Mouse (Mus musculus): ENCODE measurements around the gene Gars.

Gars gene

DNA sequence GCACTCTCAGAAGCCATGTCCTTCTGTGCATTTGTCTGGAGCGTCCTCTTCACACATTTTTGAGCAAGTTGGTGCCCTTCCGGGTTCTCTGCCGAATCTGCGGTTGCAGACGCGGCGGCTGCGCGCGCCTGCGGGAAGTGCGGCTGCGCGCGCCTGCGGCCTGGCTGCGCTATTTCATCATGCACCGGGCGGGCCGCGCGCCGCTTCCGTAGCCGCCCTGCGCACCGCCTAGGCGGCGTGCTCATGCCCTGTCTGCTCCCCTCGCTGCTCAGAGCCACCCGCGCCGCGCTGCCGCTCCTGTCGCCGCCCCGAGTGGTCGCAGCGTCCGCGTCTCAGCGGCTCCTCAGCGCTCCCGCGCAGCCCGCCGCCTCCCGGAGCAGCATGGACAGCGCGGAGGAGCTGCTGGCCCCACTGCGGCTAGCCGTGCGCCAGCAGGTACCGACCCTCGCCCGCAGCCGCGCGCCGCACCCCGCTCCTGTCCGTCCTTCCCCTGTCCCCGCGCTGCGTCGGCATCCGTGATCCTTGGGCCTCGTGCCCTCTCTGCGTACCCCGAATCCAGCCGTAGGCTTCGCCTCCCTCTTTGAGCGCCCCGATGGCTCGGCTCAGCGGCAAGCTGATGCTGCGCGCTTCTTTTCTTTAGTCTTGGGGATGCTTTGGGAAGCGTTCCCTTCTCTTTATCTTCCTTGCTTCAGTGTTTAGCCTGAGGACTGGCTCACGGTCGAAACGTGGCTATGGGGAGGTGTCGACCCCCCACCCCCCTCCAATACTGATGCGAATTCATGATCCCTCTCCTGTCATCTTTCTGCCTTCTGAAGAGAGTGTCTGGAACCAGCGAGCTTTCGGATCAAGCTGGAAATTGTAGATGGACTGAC is at the start of gene Gars:
Gars (plus strand) TSS at position 209 of the 872 bp plus-strand sequence.
- peak; percentile 92 for DNase-seq

DNA sequence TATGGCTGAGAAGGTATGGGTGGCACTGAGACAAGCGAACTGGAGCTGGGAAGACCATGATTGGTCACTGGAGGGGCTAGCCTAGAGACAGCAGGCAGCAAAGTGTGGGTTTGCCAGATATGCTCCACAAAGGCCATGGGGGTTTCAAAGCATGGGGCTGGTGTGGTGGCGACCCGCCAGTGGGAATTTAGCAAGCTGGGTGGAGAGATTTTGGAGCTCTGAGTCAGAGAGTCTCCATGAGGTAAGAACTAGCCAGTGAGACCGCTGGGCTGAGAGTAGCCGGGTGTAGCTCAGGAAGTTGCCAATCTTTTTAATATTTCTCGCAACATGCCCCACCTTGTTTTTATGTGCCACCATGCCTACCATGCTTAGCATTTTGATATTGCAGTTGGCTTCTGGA is 49.7 kb upstream of the Gars start:
- no peak for DNase-seq

DNA sequence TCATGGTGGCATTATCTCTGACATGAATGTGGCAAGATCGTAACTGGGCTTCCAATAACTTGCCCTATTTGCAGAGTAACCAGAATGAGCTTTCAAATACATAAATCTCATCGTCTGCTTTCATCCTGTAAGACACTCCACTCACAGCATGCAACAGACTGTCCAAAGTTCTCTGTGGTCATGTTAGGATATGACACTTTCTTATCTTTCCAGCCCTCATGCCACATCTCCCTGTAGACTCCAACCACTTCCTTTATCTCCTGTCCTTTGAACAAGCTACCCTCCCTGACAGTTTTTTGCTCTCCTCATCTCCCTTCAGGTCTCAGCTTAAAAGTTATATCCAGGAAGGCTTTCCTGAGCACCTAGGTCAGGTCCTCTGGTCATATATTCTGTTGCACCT is 46.6 kb upstream of the Gars start:
- no peak for DNase-seq

DNA sequence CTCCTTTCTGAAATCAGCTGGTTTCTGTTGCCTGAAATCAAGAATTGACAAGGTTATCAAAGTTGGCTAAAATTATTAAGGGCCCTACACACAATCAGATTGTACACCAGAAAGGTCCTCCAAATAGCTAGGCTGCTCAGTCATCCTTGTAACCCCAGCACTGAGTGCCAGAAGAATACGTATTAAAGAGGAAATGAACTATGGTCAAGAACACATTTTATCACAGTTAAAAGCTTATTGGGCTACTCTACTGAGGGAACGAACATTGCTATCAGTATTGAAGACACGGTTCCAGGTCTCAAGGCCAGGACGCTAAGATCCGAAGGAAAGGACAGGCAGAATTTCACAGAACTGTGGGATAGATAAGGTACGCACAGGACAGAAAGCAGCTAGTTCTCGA is 45.7 kb upstream of the Gars start:
- DNase-seq = no peak

GRCm38 (mm10) chr6:54992734-54993260 is 45.0 kb upstream of the Gars start, which contains the start of gene Ggct:
Gene Ggct (minus strand): TSS chr6:54992950.
- peak; percentile 97 for DNase-seq

GRCm38 (mm10) chr6:54996361-54996760 is 41.4 kb upstream of the Gars start:
- DNase-seq = no peak

DNA sequence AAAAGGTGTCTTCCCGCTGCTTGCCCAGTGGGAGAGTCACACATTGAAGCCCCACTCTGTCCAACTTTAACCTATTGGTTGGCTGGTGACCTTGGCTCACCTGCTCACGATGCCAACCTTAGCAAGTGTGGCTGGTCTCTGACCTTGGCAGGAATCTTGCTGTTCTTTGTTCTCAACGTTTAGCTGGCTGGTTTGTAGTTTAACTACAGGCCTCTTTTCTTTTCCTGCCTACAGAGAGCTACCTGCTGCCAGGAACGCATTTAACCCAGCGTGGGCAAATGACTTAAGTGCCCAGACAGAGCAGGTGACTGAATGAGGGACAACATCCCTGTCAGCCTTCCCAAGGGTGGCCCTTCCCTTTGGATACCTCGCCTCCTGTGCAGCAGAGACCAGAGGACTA is 40.1 kb upstream of the Gars start:
- DNase-seq = peak; percentile 38

DNA sequence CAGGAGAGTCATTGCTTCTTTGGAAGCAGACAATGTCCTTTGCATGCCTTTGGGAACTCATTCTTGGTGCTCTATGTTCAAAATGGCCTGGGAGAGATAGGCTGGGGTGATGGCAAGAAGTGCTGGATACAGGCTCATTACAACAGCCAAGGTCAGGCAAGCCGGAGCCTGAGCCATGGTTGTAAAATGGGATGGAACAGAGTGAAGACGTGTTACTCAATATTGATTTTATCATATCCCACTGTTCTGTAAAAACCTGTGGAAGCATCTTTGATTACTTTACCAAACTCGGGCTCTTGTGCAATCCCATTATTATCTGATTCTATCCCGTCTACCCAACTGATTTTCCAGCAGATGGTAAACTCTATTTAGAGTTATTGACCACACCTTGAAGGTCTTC is 36.5 kb upstream of the Gars start:
- DNase-seq = no peak

DNA sequence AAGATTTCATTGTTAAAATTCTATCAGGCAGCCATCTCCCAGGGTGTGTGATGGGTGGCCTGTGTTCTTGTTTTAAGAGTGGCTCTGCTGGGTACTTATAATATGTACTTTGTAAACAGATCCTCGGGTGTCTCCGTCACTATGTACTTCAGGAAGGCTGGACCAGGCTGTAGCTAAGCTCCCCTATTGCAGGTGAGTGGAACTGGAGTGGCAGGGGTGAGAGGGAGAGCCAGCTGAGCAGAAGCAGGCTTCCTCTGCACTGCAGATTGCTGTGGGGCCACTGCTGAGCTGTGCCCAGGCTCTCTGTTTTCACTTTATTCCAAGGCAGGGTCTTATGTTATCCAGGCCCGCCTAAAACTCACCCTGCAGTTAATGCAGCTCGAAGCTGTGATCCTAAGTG is 35.4 kb upstream of the Gars start:
- DNase-seq = no peak

GRCm38 (mm10) chr6:55003559-55003958 is 34.2 kb upstream of the Gars start:
- DNase-seq = no peak

GRCm38 (mm10) chr6:55008401-55008800 is 29.4 kb upstream of the Gars start:
- DNase-seq = no peak

DNA sequence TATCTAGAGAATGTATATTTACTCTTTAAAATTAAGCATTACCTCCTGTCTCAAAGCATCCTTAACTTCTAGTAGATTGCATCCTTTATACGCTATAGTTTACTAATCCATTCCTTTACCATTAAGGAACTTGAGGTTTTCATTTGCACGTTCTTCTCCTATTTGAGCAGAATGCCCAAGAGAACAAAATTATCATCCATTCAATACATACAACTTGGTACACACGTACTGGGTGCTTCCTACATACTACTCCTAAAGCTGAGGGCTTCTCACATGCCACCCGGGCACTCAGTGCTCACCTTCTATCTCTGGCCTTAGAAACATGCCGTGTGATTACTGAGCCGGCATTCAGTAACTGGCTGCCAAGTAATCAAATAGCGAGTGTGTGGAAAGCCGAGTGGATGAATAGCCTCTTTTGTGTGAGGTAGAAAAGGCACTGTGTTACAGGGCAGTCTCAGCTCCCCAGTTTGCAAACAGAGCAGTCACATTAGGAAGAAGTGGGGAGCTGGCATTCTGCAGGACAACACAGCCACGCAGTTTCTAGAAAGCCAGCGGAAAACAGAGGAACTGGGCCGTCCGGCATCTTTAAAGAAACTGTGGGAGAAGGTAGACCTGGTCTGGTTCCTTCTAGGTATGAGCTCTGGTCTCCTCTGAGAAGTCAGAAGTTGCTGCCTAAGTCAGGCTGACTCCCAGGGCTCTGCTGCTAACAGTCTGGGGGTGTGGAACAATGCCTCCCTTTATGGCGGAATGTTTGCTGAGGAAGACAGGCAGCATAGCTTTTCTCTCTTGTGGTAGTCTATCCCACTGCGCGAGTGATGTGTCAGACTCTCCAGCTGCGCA is 28.2 kb upstream of the Gars start:
- DNase-seq = no peak

DNA sequence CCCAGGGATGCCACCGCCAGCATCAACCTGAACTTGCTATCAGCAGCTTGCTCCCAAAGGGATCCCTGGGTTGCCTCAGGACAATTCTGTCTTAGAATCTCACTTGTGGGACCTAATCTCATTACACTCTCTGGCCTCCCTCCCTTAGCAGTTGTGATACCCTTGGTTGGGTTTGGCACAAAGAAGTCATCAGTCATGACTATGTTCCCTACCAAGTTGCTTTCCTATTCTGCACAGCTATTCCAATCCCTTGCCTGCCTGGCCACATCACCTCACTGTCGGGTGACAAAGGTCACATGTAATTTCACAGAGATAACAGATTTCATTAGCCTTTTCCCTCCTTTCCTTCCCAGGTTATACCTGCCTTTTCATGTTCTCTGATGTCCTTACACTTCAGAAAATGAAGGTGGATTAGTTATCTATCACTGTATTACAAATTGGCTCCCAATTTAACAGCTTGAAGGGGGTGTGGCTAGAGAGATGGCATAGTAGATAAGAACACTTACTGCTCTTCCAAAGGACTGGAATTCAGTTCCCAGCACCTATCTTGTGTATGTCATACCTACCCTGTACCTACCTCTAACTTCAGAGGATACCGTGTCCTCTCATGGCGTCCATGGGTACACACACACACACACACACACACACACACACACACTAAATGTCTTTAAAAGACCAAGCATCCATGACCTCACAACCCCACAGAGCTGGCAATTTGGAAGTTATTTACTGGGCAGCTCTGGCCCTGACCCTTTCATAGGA is 27.3 kb upstream of the Gars start:
- DNase-seq = no peak

GRCm38 (mm10) chr6:55012516-55012915 is 25.3 kb upstream of the Gars start:
- DNase-seq = no peak

DNA sequence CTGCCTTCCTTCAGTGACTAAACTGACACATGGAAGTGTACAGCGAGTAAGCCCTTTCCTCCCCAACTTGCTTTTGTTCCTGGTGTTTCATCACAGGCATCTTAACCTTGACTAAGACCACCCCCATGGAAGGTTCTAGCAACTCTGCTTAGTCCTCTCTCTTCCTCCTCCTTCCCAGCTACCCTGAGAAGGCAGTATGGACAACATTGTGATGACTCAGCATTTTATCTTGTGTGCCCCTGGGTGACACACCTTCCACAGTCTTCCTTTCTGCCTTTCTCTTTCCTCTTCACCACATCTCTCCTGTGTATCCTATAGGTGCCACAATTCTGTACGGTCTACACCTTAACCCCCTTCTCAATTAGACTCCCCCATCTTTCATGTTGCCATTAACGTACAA is 23.6 kb upstream of the Gars start:
- no peak for DNase-seq

DNA sequence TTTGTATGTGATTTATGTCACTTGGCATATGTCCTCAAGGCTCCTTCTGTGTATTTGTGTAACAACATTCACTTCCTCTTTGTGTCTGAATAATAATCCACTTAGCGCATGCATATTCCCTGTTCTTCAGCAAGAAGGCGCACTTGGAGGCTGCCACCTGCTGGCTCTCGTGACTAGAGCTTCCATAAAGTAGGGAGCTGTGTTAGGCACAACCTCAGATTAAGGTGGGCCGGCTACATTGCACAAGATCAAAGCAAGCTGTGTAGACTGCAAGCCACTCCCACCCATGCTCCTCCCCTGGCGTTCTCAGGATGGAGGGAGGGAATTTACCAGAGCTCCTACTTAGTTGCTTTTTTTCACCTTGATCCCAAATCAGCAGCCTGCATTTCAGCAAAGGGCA is 21.6 kb upstream of the Gars start:
- DNase-seq = peak; percentile 75

DNA sequence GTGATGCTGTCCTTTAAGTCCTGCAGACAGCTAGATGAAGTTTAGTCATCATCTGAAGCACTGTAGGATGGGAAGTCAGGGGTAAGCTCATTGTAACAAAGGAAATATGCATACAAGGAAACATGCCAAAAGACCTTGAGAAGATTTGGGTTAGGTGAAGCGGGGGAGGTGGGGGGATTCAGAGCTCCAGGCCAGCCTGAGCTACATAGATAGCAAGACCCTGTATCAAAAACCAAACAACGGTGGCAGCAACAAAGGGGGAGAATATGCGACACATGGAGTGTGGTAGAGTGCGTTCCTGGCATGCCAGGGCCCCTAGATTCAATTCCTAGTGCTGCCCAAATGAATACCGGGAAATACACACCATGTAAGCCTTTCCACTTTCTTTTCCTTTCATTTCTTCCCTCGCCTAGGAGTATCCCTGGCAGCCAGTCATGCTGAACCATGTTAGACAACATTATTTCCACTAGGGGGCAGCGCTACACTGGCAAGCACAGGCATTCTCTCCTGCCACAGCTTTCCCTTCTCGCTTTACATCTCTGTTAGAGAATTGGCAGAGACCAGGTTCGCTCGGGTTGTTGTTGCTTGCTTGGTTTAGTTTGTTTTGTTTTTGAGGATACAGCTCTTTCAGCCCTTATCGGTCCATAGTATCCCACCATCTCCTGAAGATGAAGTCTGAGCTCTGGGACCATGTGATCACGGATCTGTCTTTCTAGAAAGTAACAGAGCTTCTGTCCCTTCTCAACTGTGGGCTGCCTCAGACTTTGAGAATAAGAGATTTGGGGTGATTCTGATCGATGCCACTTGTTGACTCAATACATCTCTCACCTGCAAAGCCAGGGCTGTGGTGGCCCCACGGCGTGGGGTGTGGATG is 20.9 kb upstream of the Gars start:
- DNase-seq = peak; percentile 78

DNA sequence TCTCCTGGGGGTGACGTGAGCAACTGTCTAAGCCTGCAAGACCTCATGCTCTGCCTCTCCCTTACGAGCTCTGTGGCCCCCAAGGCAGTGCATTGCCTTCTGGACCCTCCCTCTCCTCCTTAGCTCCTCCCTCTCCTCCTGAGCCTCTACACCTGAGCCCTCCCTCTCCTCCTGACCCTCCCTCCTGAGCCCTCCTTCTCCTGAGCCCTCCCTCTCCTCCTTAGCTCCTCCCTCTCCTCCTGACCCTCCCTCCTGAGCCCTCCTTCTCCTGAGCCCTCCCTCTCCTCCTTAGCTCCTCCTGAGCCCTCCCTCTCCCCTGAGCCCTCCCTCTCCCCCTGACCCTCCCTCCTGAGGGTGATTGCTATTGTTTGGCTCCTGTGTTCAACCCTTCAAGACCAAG is 19.4 kb upstream of the Gars start:
- DNase-seq = no peak

DNA sequence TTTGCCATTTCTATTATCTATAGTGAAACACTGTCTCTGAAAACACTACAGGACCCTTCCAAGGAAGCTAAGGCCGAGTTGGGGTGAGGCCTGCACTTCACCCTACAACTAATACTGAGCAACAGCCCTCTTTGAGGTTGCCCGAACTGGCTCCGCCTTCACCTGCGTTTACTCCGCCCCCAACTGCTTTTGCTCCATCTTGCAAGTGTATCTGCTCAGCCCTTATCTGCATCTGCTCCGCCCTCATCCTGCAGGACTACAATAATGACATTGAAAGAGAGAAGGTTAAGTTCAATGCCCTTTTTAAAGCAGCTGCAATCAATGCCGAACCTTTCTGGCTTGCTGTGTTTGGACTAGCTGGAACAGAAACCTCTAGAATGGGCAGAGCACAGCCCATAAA is 16.0 kb upstream of the Gars start:
- no peak for DNase-seq

DNA sequence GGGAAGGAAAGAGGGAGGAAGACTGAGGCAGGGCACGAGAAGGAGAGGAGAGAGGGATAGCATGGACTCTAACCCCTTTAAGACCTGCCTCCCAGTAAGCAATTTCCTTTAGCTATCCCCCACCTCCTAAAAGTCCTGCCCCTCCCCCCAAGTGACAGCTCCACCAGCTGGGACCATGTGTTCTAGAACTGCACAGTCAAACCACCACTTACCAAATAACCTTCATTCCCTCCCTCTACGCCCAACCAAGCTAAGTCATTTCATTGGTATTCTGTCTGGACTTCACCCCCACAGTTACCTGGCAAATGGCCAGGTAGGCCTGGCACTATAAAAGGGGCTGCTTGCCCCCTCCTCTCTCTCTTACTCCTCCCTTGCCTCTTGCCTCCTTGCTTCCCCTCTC is 10.2 kb upstream of the Gars start:
- peak; percentile 29 for DNase-seq

DNA sequence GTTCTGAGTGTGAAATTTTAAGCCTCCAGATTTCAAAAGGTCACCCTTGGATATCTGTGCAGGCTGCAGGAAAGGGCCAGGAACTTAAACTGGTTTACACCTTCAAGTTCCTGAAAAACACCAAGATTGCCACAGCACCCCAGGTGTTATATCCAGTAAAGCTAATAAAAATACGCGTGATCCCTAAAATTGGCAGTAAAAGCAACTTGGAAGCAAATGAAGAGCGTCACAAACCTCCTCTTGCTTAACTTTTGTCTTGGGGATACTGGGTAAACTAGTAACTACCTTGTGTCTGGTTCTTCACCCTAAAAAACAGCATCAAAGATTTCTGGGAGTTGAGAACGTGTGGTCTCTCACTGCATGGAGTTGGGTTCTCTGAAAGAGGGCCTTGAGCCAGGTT is 1.1 kb upstream of the Gars start:
- no peak for DNase-seq
